Mouse (Mus musculus) kidney, adult 9 months (tissue): ENCODE data around the gene Cpne2.

ENCODE experiments used
- DNase-seq: peaks from one replicate; pipeline ENCODE4 v3.0.0; 2022

Cpne2 gene

DNA sequence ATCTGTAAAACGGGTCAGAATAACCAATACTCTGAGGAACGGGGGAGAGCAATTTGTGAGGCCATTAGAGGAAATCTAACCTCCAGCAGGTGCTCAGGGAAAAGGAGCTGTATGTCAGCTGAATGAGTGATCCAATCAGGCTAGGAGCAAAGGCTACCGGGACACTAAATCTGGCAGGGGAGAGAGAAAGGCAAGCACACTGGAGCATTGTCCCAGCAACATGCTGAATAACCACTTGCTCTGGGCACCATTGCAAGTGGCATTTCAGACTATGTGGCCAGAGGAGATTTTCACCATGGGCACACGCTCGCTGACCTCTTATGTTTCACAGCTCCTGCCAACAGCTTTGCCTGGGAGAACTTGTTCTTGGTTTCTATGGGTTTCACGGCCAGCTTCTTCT lies 49.8 kb downstream of the Cpne2 start:
- no peak for DNase-seq

DNA sequence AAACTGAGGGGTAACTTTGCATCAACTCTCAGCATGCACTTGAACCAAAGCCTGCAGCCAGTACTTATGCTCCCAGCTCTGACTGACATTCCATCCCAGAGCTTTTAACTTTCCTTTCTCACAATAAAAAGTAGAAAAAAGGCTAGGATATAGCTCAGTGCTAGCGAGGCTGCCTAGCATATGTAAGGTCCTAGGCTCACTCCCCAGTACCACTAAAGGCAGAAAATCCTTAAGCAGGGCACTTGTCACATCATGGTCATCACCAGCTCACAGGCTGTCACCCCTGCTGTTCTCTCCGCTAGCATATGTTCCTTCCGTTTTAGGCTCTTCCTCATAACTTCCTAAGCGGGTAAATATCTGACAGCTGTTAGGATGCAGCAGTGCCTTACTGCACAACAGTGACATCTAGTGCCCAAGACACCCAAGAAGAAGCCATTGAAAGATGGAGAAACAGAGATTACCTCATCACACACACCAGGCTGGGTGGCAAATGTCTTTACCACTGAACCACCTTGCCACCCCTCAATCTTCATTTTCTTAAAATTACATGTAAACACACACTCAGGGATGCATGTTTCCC lies 51.5 kb downstream of the Cpne2 start:
- peak; percentile 50 for DNase-seq

DNA sequence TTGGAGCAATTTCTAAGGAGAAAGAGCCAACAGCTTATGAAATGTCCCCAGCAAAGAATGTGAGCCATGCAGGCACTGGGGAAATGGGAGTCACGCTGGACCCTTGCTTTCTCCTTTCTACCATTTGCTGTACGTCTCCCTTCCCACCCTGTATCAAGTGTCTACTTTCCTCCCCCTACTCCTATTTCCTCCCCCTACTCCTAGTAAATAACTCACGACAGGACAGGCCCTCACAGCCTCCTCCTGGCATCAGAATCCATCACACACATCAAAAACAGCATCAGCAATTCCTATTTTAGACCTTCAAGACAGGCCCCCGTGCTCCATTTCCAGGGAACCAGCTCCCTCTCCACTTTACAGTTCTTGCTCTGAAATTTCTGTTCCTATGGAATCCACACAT lies 58.9 kb downstream of the Cpne2 start:
- no peak for DNase-seq

DNA sequence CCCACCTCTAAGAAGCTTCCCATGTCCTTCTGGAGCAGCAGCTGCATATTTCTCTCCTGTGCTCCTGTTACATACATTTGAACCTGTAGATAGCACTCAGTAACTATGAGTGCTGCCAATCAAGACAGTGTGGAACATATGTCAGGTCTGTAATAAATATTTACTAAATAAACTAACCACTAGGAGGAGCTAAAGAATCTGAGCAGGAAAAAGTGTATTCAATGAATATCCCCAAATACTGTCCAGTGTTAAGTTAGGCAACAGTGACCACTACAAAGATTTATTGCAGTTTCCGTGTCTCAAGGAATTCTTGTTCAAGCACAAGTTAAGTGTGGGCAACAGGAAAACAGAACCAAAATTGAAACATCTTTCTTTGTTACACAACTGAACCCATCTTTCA lies 61.4 kb downstream of the Cpne2 start:
- peak; percentile 35 for DNase-seq

- DNase-seq: no peak
These were observed 67.7 kb downstream of the Cpne2 start for GRCm38 (mm10) chr8:94600478-94600877.

DNA sequence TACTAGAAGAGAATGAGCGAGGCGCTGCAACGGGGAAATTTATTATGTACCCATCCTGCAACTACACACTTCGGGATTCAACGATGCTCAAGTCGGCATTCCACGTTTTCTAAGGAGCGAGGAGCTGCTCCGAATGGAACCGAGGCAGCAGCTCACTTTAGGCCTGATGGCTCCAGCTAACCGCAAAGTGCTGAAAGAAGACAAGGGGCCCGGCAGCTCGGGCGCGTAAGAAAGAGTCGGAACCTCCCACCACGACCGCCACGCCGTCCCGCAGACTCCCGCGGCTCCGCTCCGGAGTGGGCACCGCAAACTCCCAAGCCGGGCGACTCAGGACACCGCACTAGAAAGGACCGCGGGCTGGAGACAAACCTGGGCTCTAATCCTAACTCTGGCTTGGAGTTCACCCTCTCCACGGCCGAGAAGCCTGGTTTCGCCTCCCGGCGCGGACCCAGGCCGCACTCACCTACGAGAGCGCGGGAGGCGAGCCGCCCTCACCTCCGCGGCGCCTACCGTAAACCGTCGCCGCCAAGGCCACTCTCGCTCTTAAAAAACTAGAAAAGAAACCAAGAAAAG lies 68.3 kb downstream of the Cpne2 start:
- no peak for DNase-seq

DNA sequence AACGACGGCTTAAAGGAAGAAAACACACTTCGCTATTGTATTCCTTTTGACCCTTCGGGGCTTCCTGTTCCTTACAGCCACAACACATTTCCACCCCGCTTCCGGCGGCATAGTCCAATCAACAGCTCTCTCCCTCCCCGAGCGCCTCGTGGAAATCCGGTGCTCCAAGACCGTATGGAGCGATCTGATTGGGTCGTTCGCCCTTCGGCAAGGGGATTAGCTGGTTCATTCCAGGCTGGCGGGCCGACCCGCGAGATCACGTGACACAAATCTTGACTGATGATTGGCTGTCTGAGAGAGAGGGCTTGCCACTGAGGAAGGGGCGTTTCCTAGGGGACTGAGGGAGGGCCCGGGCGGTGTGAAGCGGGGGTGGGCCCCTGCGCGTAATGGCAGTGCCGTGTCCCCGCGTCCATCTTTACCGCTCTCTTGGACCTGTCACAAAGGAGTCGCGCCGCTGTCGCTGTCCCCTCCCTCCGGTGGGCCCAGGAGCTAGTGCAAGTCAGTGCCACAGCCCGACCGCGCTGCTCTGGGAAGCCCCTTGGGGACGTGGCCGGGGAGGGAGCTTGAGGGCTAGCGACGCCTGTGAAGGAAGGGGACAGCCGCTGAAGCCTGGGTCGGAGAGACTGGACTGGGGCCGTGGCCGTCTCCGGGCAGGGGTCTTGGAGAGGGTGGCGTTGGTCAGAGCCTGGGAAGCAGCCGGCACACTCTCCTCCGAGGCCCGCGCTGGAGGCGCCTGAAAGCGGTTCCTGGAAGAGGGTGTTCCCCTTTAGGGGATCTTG lies 69.0 kb downstream of the Cpne2 start, which contains the start of the genes Rspry1 and Fam192a:
Gene Rspry1, plus strand, starts transcription at position 331 of the 779 bp plus-strand sequence.
Gene Fam192a, minus strand, starts transcription at position 391 of the 779 bp plus-strand sequence.
- DNase-seq: peak; percentile 100

GRCm38 (mm10) chr8:94602471-94603131 lies 69.8 kb downstream of the Cpne2 start:
- DNase-seq: peak; percentile 76

DNA sequence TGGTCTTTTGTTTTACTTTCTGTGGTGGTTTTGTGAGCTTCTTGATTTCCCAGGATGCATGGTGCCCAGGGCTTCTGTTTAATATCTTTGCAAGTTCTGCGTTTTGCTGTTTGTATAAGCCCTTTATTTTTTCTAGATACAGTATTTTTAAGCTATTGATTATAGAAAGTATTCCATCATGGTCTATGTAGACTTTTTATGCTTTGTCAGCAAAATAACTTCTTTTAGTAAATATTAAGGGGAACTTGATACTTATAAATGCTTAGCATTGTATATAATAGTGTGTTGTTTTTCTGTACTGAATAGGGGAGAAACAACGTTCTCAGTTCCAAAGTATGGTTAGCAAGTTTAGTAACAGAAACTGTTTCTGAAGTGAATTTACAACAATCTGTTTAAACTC lies 71.2 kb downstream of the Cpne2 start:
- DNase-seq: no peak

DNA sequence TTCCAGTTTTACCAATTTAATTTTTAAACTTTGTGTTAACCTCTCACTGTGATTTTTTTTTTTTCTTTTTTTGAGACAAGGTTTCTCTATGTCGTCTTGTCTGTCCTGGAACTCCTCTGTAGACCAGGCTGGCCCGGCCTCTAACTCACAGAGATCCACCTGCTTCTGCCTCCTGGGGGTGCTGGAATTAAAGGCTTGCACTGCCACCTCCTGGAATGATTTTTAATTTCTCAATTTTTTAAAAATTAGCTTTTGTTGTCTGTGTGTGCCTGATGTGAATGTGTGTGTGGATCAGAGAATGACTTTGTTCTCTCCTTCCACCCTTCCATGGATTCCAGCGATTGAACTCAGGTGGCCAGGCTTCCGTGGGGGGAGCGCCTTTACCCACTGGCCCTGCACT lies 74.3 kb downstream of the Cpne2 start:
- no peak for DNase-seq
